Mouse (Mus musculus): Measurements from ENCODE around the gene Mrpl12. TPM values are rescaled to one million over a fixed set of nuclear protein-coding genes. Genes with fewer than 3 reads are reported as not detected.

The Mrpl12 gene
- total RNA-seq (2012; rRNA removed) = 267 and 336 TPM in 2 replicates
- total RNA-seq (2014; rRNA removed) = 47.5 and 60.3 TPM in 2 replicates
- polyA plus RNA-seq (2012; ENCODE audit: insufficient read length, low read depth) = 341 and 363 TPM in 2 replicates

- H3K27ac ChIP-seq (ENCODE audit: insufficient read depth, low read depth) = peak within 1 kb of the TSS; percentile 33
Observed at GRCm38 (mm10) chr11:120484265-120484981, at the start of gene Mrpl12. Gene Mrpl12 (plus strand): TSS chr11:120484613.

GRCm38 (mm10) chr11:120437152-120437856 is 47.1 kb upstream of the Mrpl12 start, which contains the start of gene Nploc4:
Gene Nploc4 (minus strand): TSS chr11:120437708.
- in situ Hi-C loops (cut with MboI; ENCODE audit: low pct_ligation_motif_present, low pct_unique_long_range_greater_than_20kb, low sequenced_read_pairs) (loop anchor here (5.0 kb wide), 1 partner anchor 35 kb away; no protein-coding TSS in a partner anchor), dilution Hi-C loops (cut with MboI; ENCODE audit: extremely low pct_ligation_motif_present, extremely low pct_unique_long_range_greater_than_20kb, low sequenced_read_pairs) (no loop called here)
- Histone ChIP-seq H3K27me3 (replicated peaks) (no peaks in the 10 kb centered on the region), H3K4me3 (replicated peaks in 1 of 3; ENCODE audit: low read depth in 2 of 3, low read length in 2 of 3, poor library complexity in 1 of 3) (peak within 1 kb of the TSS; percentile 86 to 97 (median 86)), H3K79me2 (replicated peaks; ENCODE audit: control insufficient read depth, extremely low read depth, insufficient read depth, poor library complexity, severe bottlenecking) (peaks cover 36% of the 10 kb centered on the region), H3K4me1 (ENCODE audit: control insufficient read depth in 1 of 2, insufficient read depth in 2 of 2) (peaks cover 3 to 14% of the 10 kb centered on the region in 2 experiments; a peak in 3 of 4 replicates), H3K9ac (ENCODE audit: insufficient read depth, low read depth) (peak within 1 kb of the TSS; percentile 79), H3K36me3 (replicated peaks in 1 of 2; ENCODE audit: control insufficient read depth in 1 of 2, insufficient read depth in 1 of 2, low read length in 1 of 2) (peaks cover 26 to 33% of the 10 kb centered on the region in 2 experiments), H3K4me2 (ENCODE audit: insufficient read depth, low read depth, poor library complexity, severe bottlenecking) (peak within 1 kb of the TSS; percentile 98), H3K9me3 (replicated peaks; ENCODE audit: low read length) (no peaks in the 10 kb centered on the region), H3K27ac (ENCODE audit: insufficient read depth, low read depth) (peak within 1 kb of the TSS; percentile 33)
- DNase-seq (ENCODE audit: extremely low read depth) = peak; percentile 89
- TF ChIP-seq E2F4 (IDR thresholded peaks at IDR 0.05; ENCODE audit: insufficient replicate concordance, low read depth, low read length) (0 out of 2 replicates have a peak, but pooled peaks have one; percentile 26), PAX5 (IDR thresholded peaks at IDR 0.05; ENCODE audit: low read length) (no peak), CHD1 (IDR thresholded peaks at IDR 0.05; ENCODE audit: low read depth, low read length) (no peak; the same call in 1 of the 2 replicates), TCF12 (IDR thresholded peaks at IDR 0.05; ENCODE audit: low read depth, low read length) (peak; percentile 96), IRF4 (IDR thresholded peaks at IDR 0.05; ENCODE audit: low read depth, low read length) (peak; percentile 81), POLR2AphosphoS2 (IDR thresholded peaks at IDR 0.05; ENCODE audit: low read depth, low read length) (no peak; the same call in 1 of the 2 replicates), RCOR1 (conservative IDR thresholded peaks at IDR 0.05; ENCODE audit: low read depth, low read length) (peak; percentile 75; the same call in 1 of the 2 replicates), CTCF (conservative IDR thresholded peaks at IDR 0.05 in 1 of 2, IDR thresholded peaks at IDR 0.05 in 1 of 2; ENCODE audit: low read depth in 2 of 2, low read length in 2 of 2) (no peak), MAZ (IDR thresholded peaks at IDR 0.05; ENCODE audit: low read depth, low read length) (peak; percentile 87; the same call in 1 of the 2 replicates), EP300 (IDR thresholded peaks at IDR 0.05; ENCODE audit: low read length) (no peak), ZMIZ1 (IDR thresholded peaks at IDR 0.05; ENCODE audit: low read depth, low read length) (peak; percentile 93), KAT2A (IDR thresholded peaks at IDR 0.05; ENCODE audit: insufficient replicate concordance, low read length) (peak; percentile 82; the same call in 1 of the 2 replicates), UBTF (IDR thresholded peaks at IDR 0.05; ENCODE audit: low read depth, low read length) (peak; percentile 88), POLR2A (IDR thresholded peaks at IDR 0.05; ENCODE audit: low read depth, low read length) (peak; percentile 89)

More at GRCm38 (mm10) chr11:120484265-120484981, at the start of gene Mrpl12:
- dilution Hi-C loops (cut with MboI; ENCODE audit: extremely low pct_ligation_motif_present, extremely low pct_unique_long_range_greater_than_20kb, low sequenced_read_pairs) = no loop called here
- H3K4me1 ChIP-seq (ENCODE audit: control insufficient read depth in 1 of 2, insufficient read depth in 2 of 2) = peaks cover 7 to 30% of the 10 kb centered on the region in 2 experiments
- peak within 1 kb of the TSS; percentile 72 for H3K9ac ChIP-seq (ENCODE audit: insufficient read depth, low read depth)
- DNase-seq (ENCODE audit: extremely low read depth) = peak; percentile 94
- H3K4me3 ChIP-seq (replicated peaks in 1 of 3; ENCODE audit: low read depth in 2 of 3, low read length in 2 of 3, poor library complexity in 1 of 3) = peak within 1 kb of the TSS; percentile 71 to 100 (median 85)
- H3K36me3 ChIP-seq (replicated peaks in 1 of 2; ENCODE audit: control insufficient read depth in 1 of 2, insufficient read depth in 1 of 2, low read length in 1 of 2) = peaks cover 68 to 81% of the 10 kb centered on the region in 2 experiments
- no peaks in the 10 kb centered on the region for H3K9me3 ChIP-seq (replicated peaks; ENCODE audit: low read length)
- in situ Hi-C loops (cut with MboI; ENCODE audit: low pct_ligation_motif_present, low pct_unique_long_range_greater_than_20kb, low sequenced_read_pairs) = no loop called here
- TF ChIP-seq E2F4 (IDR thresholded peaks at IDR 0.05; ENCODE audit: insufficient replicate concordance, low read depth, low read length) (peak; percentile 82; the same call in 1 of the 2 replicates), RCOR1 (conservative IDR thresholded peaks at IDR 0.05; ENCODE audit: low read depth, low read length) (no peak), MAX (IDR thresholded peaks at IDR 0.05; ENCODE audit: low read length) (peak; percentile 97), HCFC1 (IDR thresholded peaks at IDR 0.05; ENCODE audit: low read depth, low read length) (peak; percentile 95), EP300 (IDR thresholded peaks at IDR 0.05; ENCODE audit: low read length) (no peak), MAZ (IDR thresholded peaks at IDR 0.05; ENCODE audit: low read depth, low read length) (0 out of 2 replicates have a peak, but pooled peaks have one; percentile 76), NELFE (IDR thresholded peaks at IDR 0.05; ENCODE audit: low read depth, low read length) (peak; percentile 97), JUN (IDR thresholded peaks at IDR 0.05; ENCODE audit: insufficient read depth, low read depth, low read length) (no peak), BHLHE40 (IDR thresholded peaks at IDR 0.05; ENCODE audit: low read depth, low read length) (peak; percentile 77), MEF2A (IDR thresholded peaks at IDR 0.05; ENCODE audit: borderline replicate concordance, low read depth, low read length) (peak; percentile 90), POLR2AphosphoS2 (IDR thresholded peaks at IDR 0.05; ENCODE audit: low read depth, low read length) (peak; percentile 99), IRF4 (IDR thresholded peaks at IDR 0.05; ENCODE audit: low read depth, low read length) (peak; percentile 94), ZKSCAN1 (IDR thresholded peaks at IDR 0.05; ENCODE audit: borderline replicate concordance, low read depth, low read length) (no peak; the same call in 1 of the 2 replicates), MXI1 (IDR thresholded peaks at IDR 0.05; ENCODE audit: low read depth, low read length) (peak; percentile 99), MAFK (IDR thresholded peaks at IDR 0.05; ENCODE audit: insufficient replicate concordance, low read length) (no peak), CHD1 (IDR thresholded peaks at IDR 0.05; ENCODE audit: low read depth, low read length) (no peak), GABPA (IDR thresholded peaks at IDR 0.05; ENCODE audit: insufficient replicate concordance, low read depth, low read length) (peak; percentile 97), RAD21 (IDR thresholded peaks at IDR 0.05; ENCODE audit: low read depth, low read length) (no peak), UBTF (IDR thresholded peaks at IDR 0.05; ENCODE audit: low read depth, low read length) (peak; percentile 78; the same call in 1 of the 2 replicates), USF1 (IDR thresholded peaks at IDR 0.05; ENCODE audit: low read depth, low read length) (peak; percentile 36), CHD2 (IDR thresholded peaks at IDR 0.05; ENCODE audit: low read length) (peak; percentile 70), TBP (conservative IDR thresholded peaks at IDR 0.05; ENCODE audit: low read depth, low read length) (peak; percentile 89), USF2 (conservative IDR thresholded peaks at IDR 0.05; ENCODE audit: low read depth, low read length) (no peak), JUND (conservative IDR thresholded peaks at IDR 0.05; ENCODE audit: low read depth, low read length) (no peak), NRF1 (IDR thresholded peaks at IDR 0.05; ENCODE audit: low read depth, low read length) (peak; percentile 95), SMC3 (IDR thresholded peaks at IDR 0.05; ENCODE audit: low read depth, low read length) (no peak), ELF1 (IDR thresholded peaks at IDR 0.05; ENCODE audit: low read depth, low read length) (peak; percentile 92), TCF12 (IDR thresholded peaks at IDR 0.05; ENCODE audit: low read depth, low read length) (peak; percentile 98), ZMIZ1 (IDR thresholded peaks at IDR 0.05; ENCODE audit: low read depth, low read length) (peak; percentile 95), MYC (IDR thresholded peaks at IDR 0.05; ENCODE audit: low read depth, low read length) (peak; percentile 99), ETS1 (conservative IDR thresholded peaks at IDR 0.05; ENCODE audit: low read depth, low read length) (peak; percentile 66), PAX5 (IDR thresholded peaks at IDR 0.05; ENCODE audit: low read length) (no peak), ZNF384 (IDR thresholded peaks at IDR 0.05; ENCODE audit: low read depth, low read length) (no peak), CTCF (conservative IDR thresholded peaks at IDR 0.05 in 1 of 2, IDR thresholded peaks at IDR 0.05 in 1 of 2; ENCODE audit: low read depth in 2 of 2, low read length in 2 of 2) (no peak), KAT2A (IDR thresholded peaks at IDR 0.05; ENCODE audit: insufficient replicate concordance, low read length) (peak; percentile 96), POLR2A (IDR thresholded peaks at IDR 0.05; ENCODE audit: low read depth, low read length) (peak; percentile 97), ZC3H11A (IDR thresholded peaks at IDR 0.05; ENCODE audit: low read depth, low read length) (no peak), SIN3A (IDR thresholded peaks at IDR 0.05; ENCODE audit: low read length) (peak; percentile 99)
- H3K27me3 ChIP-seq (replicated peaks) = no peaks in the 10 kb centered on the region
- peak within 1 kb of the TSS; percentile 89 for H3K4me2 ChIP-seq (ENCODE audit: insufficient read depth, low read depth, poor library complexity, severe bottlenecking)
- peaks cover 26% of the 10 kb centered on the region for H3K79me2 ChIP-seq (replicated peaks; ENCODE audit: control insufficient read depth, extremely low read depth, insufficient read depth, poor library complexity, severe bottlenecking)
